Mouse (Mus musculus): ENCODE results near the gene Slu7. TPM values are rescaled to one million over a fixed set of nuclear protein-coding genes. Genes with fewer than 3 reads are reported as not detected.

The Slu7 gene
- polyA plus RNA-seq (2015; fragmentation: Nextera tagmentation; extraction: Ambion mirVana) = 41.7 and 46.8 TPM in 2 replicates

DNA sequence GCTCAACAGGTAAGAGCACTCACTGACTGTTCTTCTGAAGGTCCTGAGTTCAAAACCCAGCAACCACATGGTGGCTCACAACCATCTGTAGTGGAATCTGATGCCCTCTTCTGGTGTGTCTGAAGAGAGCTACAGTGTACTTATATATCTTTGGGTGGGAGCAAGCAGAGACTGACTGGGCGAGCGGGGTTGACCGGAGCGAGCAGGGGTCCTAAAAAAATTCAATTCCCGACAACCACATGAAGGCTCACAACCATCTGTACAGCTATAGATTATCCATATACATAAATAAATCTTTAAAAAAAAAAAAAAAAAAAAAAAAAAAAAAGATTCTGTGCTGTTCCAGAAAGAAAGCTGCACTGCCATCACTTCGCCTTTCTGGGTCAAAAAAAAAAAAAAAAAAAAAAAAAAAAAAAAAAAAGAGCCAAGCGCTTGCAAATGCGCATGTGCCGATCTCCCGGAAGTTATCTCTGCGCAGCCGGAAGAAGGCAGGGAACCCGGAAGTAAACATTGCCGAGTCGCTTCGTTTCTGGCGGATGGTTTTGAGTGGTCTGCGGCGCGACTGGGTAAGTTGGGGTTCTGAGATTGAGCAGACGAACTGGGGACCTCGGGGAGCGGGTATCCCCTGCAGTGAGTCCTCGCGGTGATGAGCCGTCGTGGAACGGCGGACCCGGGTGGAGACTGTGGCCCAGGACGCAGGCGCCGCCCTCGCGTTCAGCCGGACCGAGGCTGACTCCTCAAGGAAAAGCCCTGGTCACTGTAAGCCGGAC, at the start of gene Slu7:
Gene Slu7, plus strand, starts transcription at position 491 of the 770 bp plus-strand sequence.
- Histone ChIP-seq H3K27ac (ENCODE audit: low read length) (peak within 1 kb of the TSS; percentile 57; the same call in 1 of the 2 replicates), H3K4me1 (ENCODE audit: control insufficient read depth, insufficient read depth, low read length) (peaks cover 4% of the 10 kb centered on the region; the same call in 1 of the 2 replicates), H3K9me3 (ENCODE audit: control insufficient read depth, low read length) (no peaks in the 10 kb centered on the region), H3K4me2 (ENCODE audit: low read depth, low read length) (peak within 1 kb of the TSS; percentile 77), H3K9ac (ENCODE audit: low read depth, low read length) (peak within 1 kb of the TSS; percentile 82), H3K36me3 (ENCODE audit: control insufficient read depth, insufficient read depth, low read length) (no peaks in the 10 kb centered on the region), H3K27me3 (replicated peaks; ENCODE audit: control insufficient read depth, insufficient read depth, low read length) (no peaks in the 10 kb centered on the region), H3K4me3 (ENCODE audit: low read length) (peak within 1 kb of the TSS; percentile 92)
- peak; percentile 90 for ATAC-seq
- WGBS = 9% methylated on average over 38 of the region's 38 CpGs

DNA sequence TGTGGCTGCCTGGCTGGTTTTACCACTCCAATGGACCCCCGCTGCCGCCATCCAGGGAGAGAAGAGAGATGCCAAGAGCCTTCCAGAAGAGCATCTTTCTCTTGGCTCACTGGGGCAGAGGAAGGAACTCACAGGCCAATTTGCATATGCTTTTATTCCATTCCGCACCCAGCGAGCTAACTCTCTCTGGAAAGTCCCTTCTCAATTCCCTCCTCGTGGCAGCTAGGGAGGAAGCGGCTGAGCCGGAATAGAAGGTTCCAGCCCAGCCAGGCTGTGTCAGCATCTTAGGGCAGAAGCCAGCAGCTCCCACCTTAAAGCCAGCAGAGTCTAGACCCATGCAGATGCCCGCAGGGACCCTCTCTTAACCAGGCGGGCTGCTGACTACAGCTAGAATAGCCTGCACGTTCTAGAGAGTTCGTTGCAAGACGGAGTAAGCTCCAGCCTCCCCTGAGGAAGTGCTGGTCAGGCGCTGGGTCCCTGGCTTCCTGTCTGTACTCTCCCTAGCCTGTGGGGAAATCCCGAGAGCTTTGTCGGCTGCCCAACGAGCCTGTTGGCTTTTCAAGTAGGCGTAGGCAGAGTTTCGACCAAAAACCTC, 48.4 kb upstream of the Slu7 start:
- H3K27me3 ChIP-seq (replicated peaks; ENCODE audit: control insufficient read depth, insufficient read depth, low read length) = no peaks in the 10 kb centered on the region; the same call in 1 of the 2 replicates
- ATAC-seq = peak; percentile 89
- H3K27ac ChIP-seq (ENCODE audit: low read length) = 0 out of 2 replicates have a peak overlapping the region, but pooled peaks have one; percentile 20
- H3K4me2 ChIP-seq (ENCODE audit: low read depth, low read length) = peak overlapping the region; percentile 56
- 2% methylated on average over 18 of the region's 18 CpGs for WGBS
- H3K4me1 ChIP-seq (ENCODE audit: control insufficient read depth, insufficient read depth, low read length) = peaks cover 7% of the 10 kb centered on the region; the same call in 1 of the 2 replicates
- H3K4me3 ChIP-seq (ENCODE audit: low read length) = peak overlapping the region; percentile 37
- no peaks in the 10 kb centered on the region for H3K9me3 ChIP-seq (ENCODE audit: control insufficient read depth, low read length)
- no peaks in the 10 kb centered on the region for H3K36me3 ChIP-seq (ENCODE audit: control insufficient read depth, insufficient read depth, low read length)
- H3K9ac ChIP-seq (ENCODE audit: low read depth, low read length) = peak overlapping the region; percentile 52

DNA sequence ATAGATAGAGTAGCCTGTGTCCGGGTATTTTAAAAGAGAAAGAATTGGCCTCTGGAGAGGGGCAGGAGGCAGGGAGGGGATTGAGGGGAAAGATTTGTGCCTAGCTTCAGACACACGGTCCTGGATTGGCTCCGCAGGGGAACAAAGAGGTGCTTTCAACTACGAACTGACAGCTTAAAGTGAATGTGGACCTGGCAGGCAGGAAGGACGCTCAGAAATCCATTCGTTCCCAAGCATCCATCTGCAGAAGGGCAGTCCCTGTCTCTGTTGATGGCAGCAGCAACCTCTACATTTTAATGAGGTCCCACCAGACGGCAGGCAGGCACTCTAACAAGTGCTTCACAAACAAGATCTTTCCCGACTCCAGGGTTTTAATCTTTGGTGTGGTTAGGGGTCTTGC, 47.8 kb upstream of the Slu7 start:
- Histone ChIP-seq H3K27ac (ENCODE audit: low read length) (no peak overlapping the region), H3K27me3 (replicated peaks; ENCODE audit: control insufficient read depth, insufficient read depth, low read length) (no peaks in the 10 kb centered on the region; the same call in 1 of the 2 replicates), H3K4me2 (ENCODE audit: low read depth, low read length) (peak overlapping the region; percentile 56), H3K4me3 (ENCODE audit: low read length) (peak overlapping the region; percentile 37), H3K36me3 (ENCODE audit: control insufficient read depth, insufficient read depth, low read length) (no peaks in the 10 kb centered on the region), H3K9me3 (ENCODE audit: control insufficient read depth, low read length) (no peaks in the 10 kb centered on the region), H3K4me1 (ENCODE audit: control insufficient read depth, insufficient read depth, low read length) (peaks cover 7% of the 10 kb centered on the region; the same call in 1 of the 2 replicates), H3K9ac (ENCODE audit: low read depth, low read length) (peak overlapping the region; percentile 52)
- 11% methylated on average over 8 of the region's 8 CpGs for WGBS
- no peak for ATAC-seq

DNA sequence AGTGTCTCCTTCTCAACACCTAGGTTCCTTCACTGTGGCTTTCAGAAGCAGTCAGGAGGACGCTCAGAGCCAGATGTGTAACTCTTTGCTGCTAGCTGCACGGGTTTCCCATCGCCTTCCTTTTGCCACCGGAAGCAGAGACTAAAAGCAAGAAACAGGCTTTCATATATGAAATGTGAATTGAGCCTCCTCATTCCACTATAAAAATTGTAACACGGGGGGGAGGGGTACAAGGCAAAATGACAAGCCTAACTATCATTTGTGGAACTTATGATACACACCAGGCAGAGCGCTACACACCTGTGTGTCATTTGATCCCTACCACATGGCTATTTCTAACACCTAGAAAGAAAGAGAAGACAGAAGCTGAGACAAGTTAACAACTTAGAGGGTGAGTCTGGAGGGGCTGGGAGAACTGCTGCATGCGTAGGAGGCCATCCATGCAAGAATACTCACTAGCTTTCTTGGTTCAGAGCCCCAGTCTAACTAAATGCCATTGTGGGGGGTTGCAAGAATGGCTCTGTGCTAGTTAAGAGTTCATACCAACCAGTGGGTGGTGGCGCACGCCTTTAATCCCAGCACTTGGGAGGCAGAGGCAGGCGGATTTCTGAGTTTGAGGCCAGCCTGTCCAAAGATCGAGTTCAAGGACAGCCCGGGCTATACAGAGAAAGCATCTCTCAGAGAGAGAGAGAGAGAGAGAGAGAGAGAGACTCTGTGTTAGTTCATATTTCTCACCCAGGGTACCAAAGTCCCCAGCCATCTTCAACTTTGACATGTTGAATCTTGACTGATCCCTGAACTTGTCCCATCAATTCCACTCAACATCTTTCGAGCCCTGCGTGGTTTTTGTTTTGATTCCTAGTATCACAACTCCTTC, 46.3 kb upstream of the Slu7 start:
- no peak for ATAC-seq
- no peaks in the 10 kb centered on the region for H3K36me3 ChIP-seq (ENCODE audit: control insufficient read depth, insufficient read depth, low read length)
- H3K27me3 ChIP-seq (replicated peaks; ENCODE audit: control insufficient read depth, insufficient read depth, low read length) = no peaks in the 10 kb centered on the region; the same call in 1 of the 2 replicates
- 90% methylated on average over 14 of the region's 14 CpGs for WGBS
- H3K27ac ChIP-seq (ENCODE audit: low read length) = no peak overlapping the region
- H3K4me3 ChIP-seq (ENCODE audit: low read length) = no peak overlapping the region
- peaks cover 7% of the 10 kb centered on the region; the same call in 1 of the 2 replicates for H3K4me1 ChIP-seq (ENCODE audit: control insufficient read depth, insufficient read depth, low read length)
- H3K9ac ChIP-seq (ENCODE audit: low read depth, low read length) = no peak overlapping the region
- no peak overlapping the region for H3K4me2 ChIP-seq (ENCODE audit: low read depth, low read length)
- no peaks in the 10 kb centered on the region for H3K9me3 ChIP-seq (ENCODE audit: control insufficient read depth, low read length)

DNA sequence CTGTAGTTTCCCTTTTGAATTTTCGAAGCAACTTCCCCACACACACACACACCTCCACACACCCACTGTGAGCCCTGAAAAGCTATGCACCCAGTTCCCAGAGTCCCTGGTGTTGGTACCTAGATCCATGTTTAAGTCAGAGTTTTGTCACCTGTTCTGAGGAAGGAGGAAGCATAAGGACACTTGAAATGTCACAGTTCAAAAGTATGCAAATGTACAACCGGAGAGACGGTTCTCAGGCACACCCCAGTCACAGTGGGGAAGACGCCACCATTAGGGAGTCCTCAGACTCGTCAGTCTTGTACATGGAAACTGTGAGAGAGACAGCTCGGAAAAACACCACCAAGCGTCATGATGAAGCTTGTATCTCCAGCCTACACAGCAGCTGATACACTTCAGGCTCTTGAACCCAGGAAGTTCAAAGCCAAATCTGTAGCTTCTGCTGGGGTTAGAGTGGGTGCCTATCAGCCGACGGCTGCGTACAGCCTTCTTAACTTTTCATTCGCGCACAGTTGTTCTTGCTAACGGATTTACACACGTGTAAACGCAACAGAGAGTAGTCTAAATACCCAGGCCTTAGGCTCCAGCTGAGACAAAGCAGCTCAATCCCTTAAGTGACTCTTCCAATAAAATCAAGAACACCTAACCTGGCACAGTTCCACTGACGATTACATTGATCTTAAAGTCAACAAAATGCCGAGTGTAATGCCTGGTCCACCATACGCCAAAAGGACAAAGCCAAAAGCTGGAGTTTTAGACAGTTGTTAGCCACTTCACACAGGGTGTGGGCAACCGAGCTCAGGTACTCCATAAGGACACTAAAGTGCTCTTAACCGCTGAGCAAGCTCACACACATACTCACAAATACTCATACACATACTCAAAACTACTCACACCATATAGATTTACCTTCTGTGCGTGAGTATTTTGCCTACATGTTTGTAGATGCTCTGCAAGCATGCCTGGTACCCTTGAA, 45.1 kb upstream of the Slu7 start:
- no peak for ATAC-seq
- 75% methylated on average over 21 of the region's 21 CpGs for WGBS
- Histone ChIP-seq H3K36me3 (ENCODE audit: control insufficient read depth, insufficient read depth, low read length) (no peaks in the 10 kb centered on the region), H3K27ac (ENCODE audit: low read length) (no peak overlapping the region), H3K27me3 (replicated peaks; ENCODE audit: control insufficient read depth, insufficient read depth, low read length) (no peaks in the 10 kb centered on the region; the same call in 1 of the 2 replicates), H3K4me1 (ENCODE audit: control insufficient read depth, insufficient read depth, low read length) (peaks cover 7% of the 10 kb centered on the region; the same call in 1 of the 2 replicates), H3K4me2 (ENCODE audit: low read depth, low read length) (no peak overlapping the region), H3K4me3 (ENCODE audit: low read length) (no peak overlapping the region), H3K9me3 (ENCODE audit: control insufficient read depth, low read length) (no peaks in the 10 kb centered on the region), H3K9ac (ENCODE audit: low read depth, low read length) (no peak overlapping the region)

DNA sequence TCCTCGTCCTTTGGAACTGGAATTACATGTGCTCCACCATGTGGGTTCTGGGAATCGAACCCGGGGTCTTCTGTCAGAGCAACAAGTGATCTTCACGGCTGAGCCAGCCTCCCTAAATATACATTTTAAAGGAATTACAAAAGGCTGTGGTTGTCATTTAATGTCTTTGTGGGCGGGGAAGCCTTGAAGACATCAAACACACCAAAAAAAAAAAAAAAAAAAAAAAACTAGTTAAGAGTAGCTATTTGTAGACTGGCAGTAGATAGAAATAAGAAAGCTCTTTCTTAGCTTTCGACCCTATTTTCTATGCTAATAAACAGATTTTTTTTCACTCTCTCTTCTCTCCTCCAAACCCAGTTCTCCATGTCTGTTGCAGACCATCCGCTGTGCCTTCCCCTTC, 44.4 kb upstream of the Slu7 start:
- Histone ChIP-seq H3K4me3 (ENCODE audit: low read length) (no peak overlapping the region), H3K27me3 (replicated peaks; ENCODE audit: control insufficient read depth, insufficient read depth, low read length) (no peaks in the 10 kb centered on the region; the same call in 1 of the 2 replicates), H3K36me3 (ENCODE audit: control insufficient read depth, insufficient read depth, low read length) (no peaks in the 10 kb centered on the region), H3K27ac (ENCODE audit: low read length) (no peak overlapping the region), H3K4me1 (ENCODE audit: control insufficient read depth, insufficient read depth, low read length) (peaks cover 7% of the 10 kb centered on the region; the same call in 1 of the 2 replicates), H3K4me2 (ENCODE audit: low read depth, low read length) (no peak overlapping the region), H3K9me3 (ENCODE audit: control insufficient read depth, low read length) (no peaks in the 10 kb centered on the region), H3K9ac (ENCODE audit: low read depth, low read length) (no peak overlapping the region)
- no peak for ATAC-seq
- WGBS = 83% methylated on average over 7 of the region's 7 CpGs

DNA sequence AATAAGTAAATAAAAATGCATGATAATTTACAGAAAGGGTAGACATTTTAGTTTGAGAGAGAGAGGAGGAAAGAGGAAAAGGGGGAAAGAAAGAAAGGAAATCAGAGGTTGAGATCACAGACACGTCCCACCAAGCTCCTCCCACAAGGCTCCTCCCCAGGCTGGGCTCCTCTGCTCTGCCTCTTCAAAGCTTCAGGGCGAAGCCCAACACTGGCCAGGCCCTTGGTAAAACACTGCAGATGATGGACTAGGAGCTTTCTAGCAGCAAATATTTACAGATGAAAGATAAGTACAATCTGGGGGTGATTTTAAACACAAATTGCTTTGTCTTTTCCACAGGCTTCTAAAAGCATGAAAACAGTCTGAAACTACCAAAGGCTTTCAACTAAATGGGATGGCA, 40.8 kb upstream of the Slu7 start:
- no peak overlapping the region for H3K4me2 ChIP-seq (ENCODE audit: low read depth, low read length)
- H3K27me3 ChIP-seq (replicated peaks; ENCODE audit: control insufficient read depth, insufficient read depth, low read length) = no peaks in the 10 kb centered on the region
- H3K4me1 ChIP-seq (ENCODE audit: control insufficient read depth, insufficient read depth, low read length) = peaks cover 3% of the 10 kb centered on the region; the same call in 1 of the 2 replicates
- WGBS = 34% methylated on average over 2 of the region's 2 CpGs
- ATAC-seq = no peak
- H3K4me3 ChIP-seq (ENCODE audit: low read length) = no peak overlapping the region
- H3K9ac ChIP-seq (ENCODE audit: low read depth, low read length) = no peak overlapping the region
- H3K9me3 ChIP-seq (ENCODE audit: control insufficient read depth, low read length) = no peaks in the 10 kb centered on the region
- H3K27ac ChIP-seq (ENCODE audit: low read length) = no peak overlapping the region
- no peaks in the 10 kb centered on the region for H3K36me3 ChIP-seq (ENCODE audit: control insufficient read depth, insufficient read depth, low read length)

DNA sequence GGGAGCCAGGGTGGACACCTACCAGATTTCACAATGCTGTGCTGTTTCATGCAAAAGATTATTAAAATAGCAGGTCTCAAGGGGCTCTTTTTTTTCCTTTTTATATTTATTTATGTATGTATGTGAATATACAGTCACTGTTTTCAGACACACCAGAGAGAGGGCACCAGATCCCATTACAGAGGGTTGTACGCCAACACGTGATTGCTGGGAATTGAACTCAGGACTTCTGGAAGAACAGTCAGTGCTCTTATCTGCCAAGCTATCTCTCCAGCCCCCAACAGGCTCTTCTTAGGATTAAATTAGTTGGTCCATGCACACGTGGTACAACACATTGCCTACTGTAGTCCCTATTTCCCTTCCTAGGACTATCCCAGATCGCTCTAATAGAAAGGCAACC, 40.2 kb upstream of the Slu7 start:
- ATAC-seq = no peak
- Histone ChIP-seq H3K27me3 (replicated peaks; ENCODE audit: control insufficient read depth, insufficient read depth, low read length) (no peaks in the 10 kb centered on the region), H3K36me3 (ENCODE audit: control insufficient read depth, insufficient read depth, low read length) (no peaks in the 10 kb centered on the region), H3K9ac (ENCODE audit: low read depth, low read length) (no peak overlapping the region), H3K4me3 (ENCODE audit: low read length) (no peak overlapping the region), H3K4me2 (ENCODE audit: low read depth, low read length) (no peak overlapping the region), H3K27ac (ENCODE audit: low read length) (no peak overlapping the region), H3K4me1 (ENCODE audit: control insufficient read depth, insufficient read depth, low read length) (peaks cover 3% of the 10 kb centered on the region; the same call in 1 of the 2 replicates), H3K9me3 (ENCODE audit: control insufficient read depth, low read length) (no peaks in the 10 kb centered on the region)
- 83% methylated on average over 4 of the region's 4 CpGs for WGBS
